Mouse (Mus musculus) ES-Bruce4 (cell line): ENCODE measurements around the gene Gm10277.

Experiments used
- CTCF ChIP-seq: IDR thresholded peaks from one replicate; pipeline ENCODE4 v1.8.1; 2011; ENCODE audit warnings: low read depth, low read length
- POLR2A ChIP-seq: IDR thresholded peaks from one replicate; pipeline ENCODE4 v1.8.1; 2011; ENCODE audit warnings: low read length; ENCODE audit not compliant: insufficient read depth

DNA sequence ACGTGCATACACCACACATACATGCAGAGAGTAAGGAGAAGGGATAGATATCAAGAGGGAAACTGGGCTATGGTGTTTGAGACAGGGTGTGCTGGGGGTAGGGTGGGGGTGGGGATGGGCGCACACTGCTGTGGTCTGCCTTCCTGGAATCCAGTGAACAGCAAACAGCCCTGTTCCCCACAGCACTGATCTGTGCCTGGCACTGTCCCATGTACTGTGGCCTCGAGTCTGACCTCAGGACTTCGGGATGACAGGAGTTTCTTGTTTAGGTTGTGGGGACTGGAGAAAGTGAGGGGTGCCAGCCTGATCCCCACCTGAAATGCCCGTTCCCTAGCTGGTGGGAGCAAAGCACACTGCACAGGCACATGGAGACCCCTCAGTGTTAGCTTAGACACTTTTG lies at the start of gene Gm10277:
- TF ChIP-seq CTCF (no peak), POLR2A (no peak)
